Mouse (Mus musculus): ENCODE results near the gene Gtsf1l. TPM values are rescaled to one million over a fixed set of nuclear protein-coding genes. Genes with fewer than 3 reads are reported as not detected.

Gtsf1l gene
- total RNA-seq, 2 experiments from 2014 or later = not detected

GRCm38 (mm10) chr2:163049116-163049515 lies 38.5 kb downstream of the Gtsf1l start:
- DNase-seq = no peak

GRCm38 (mm10) chr2:163048125-163048524 lies 39.5 kb downstream of the Gtsf1l start:
- peak; percentile 83 for DNase-seq

GRCm38 (mm10) chr2:163039940-163040339 lies 47.7 kb downstream of the Gtsf1l start:
- DNase-seq = no peak

Small RNAs within 50 kb of the gene (microRNA-seq; reads per million reads assigned to microRNA genes)
- gene Gm22174 (0 reads per million in 2 experiments), gene Mir7003 (0 reads per million in 2 experiments)

Other genes with a start within 250 kb of the Gtsf1l start
- 100 to 1,000 TPM; 175 to 176 TPM for gene Srsf6, start 156.3 kb downstream of the Gtsf1l start, total RNA-seq (2021)
- gene L3mbtl1, start 144.4 kb downstream of the Gtsf1l start, total RNA-seq (2021) = not detected
- not detected for gene Sgk2, start 100.5 kb downstream of the Gtsf1l start, total RNA-seq (2021)
- gene Ift52, start 70.5 kb downstream of the Gtsf1l start, total RNA-seq (2021) = 10 to 100 TPM; 27.1 to 29.4 TPM
- 10 to 100 TPM; 13.3 to 14.3 TPM for gene Mybl2, start 33.2 kb downstream of the Gtsf1l start, total RNA-seq (2021)
- 1 to 10 TPM; 4.1 to 5.6 TPM for gene Tox2, start 115.3 kb upstream of the Gtsf1l start, total RNA-seq (2021)